ENCODE assay signal across 9 mouse cellular contexts in genomic region chr2:79983222-79983632, GRCm38 (mm10).
DNase-seq lines count a peak whose midpoint lies in the region; ATAC-seq lines count a peak whose summit lies in the region.
"Had no signal": no experiment of that assay in that cellular context is flagged by ENCODE, and none has a peak within 500 bp of the region (broad histone marks: within the 10 kb centered on the region; RNA-seq: fewer than 3 reads in every experiment).

No protein-coding gene starts in this region.

- H3K9me3 ChIP-seq in midbrain, embryonic 15.5 days: no peaks in the 10 kb centered on the region
- H3K9me3 ChIP-seq in midbrain, embryonic 10.5 days (replicated peaks): no peaks in the 10 kb centered on the region
- H3K9me3 ChIP-seq in neural tube, embryonic 15.5 days (replicated peaks): no peaks in the 10 kb centered on the region

- H3K27me3 ChIP-seq in midbrain, embryonic 15.5 days (replicated peaks): no peaks in the 10 kb centered on the region
- no peaks in the 10 kb centered on the region for H3K27me3 ChIP-seq in midbrain, embryonic 10.5 days (ENCODE audit: low read depth, poor library complexity, severe bottlenecking)
- H3K27me3 ChIP-seq in neural tube, embryonic 15.5 days (replicated peaks): no peaks in the 10 kb centered on the region

- no peaks in the 10 kb centered on the region for H3K4me1 ChIP-seq in midbrain, embryonic 15.5 days
- H3K4me1 ChIP-seq in midbrain, embryonic 10.5 days: no peaks in the 10 kb centered on the region
- H3K4me1 ChIP-seq in neural tube, embryonic 15.5 days: 0 out of 2 replicates have a peak, but pooled peaks cover 5% of the 10 kb centered on the region

- H3K9ac ChIP-seq in midbrain, embryonic 15.5 days: no peak overlapping the region
- H3K9ac ChIP-seq in neural tube, embryonic 15.5 days (replicated peaks): no peak overlapping the region

- H3K4me2 ChIP-seq in midbrain, embryonic 15.5 days: no peak overlapping the region
- no peak overlapping the region for H3K4me2 ChIP-seq in neural tube, embryonic 15.5 days

- no peak overlapping the region for H3K4me3 ChIP-seq in midbrain, embryonic 15.5 days
- no peak overlapping the region for H3K4me3 ChIP-seq in midbrain, embryonic 10.5 days
- H3K4me3 ChIP-seq in neural tube, embryonic 15.5 days (replicated peaks): no peak overlapping the region

- intact Hi-C loops in heart, postnatal 36 days (cut with DNase I): loop anchor here (5.0 kb wide), 1 partner anchor 54 kb away; no protein-coding TSS in a partner anchor

- peak; percentile 58 for DNase-seq in adrenal gland, adult 2 months
- DNase-seq in adrenal gland, postnatal 4 days (ENCODE audit: low spot score in 2 of 2): no peak
- DNase-seq in midbrain, embryonic 10.5 days (ENCODE audit: low spot score): no peak
- DNase-seq in heart, postnatal 36 days: peak; percentile 42 to 44
- no peak for DNase-seq in thymus, postnatal 25 days
- DNase-seq in spleen, adult 18-20 months: no peak

- no peak overlapping the region for H3K27ac ChIP-seq in midbrain, embryonic 15.5 days
- no peak overlapping the region for H3K27ac ChIP-seq in midbrain, embryonic 10.5 days (replicated peaks)
- H3K27ac ChIP-seq in neural tube, embryonic 15.5 days (replicated peaks): no peak overlapping the region; the same call in 1 of the 2 replicates

- 56% methylated on average over 9 of the region's 9 CpGs for WGBS in midbrain, embryonic 15.5 days
- WGBS in midbrain, embryonic 10.5 days: 84% methylated on average over 9 of the region's 9 CpGs
- 48% methylated on average over 9 of the region's 9 CpGs for WGBS in neural tube, embryonic 15.5 days

- ATAC-seq in midbrain, embryonic 15.5 days (replicated peaks): 0 out of 2 replicates have a peak, but pooled peaks have one; percentile 37
- peak; percentile 72 for ATAC-seq in neural tube, embryonic 15.5 days (ENCODE audit: low FRiP score)
- ATAC-seq: intestine, postnatal 0 days had no signal

- no peaks in the 10 kb centered on the region for H3K36me3 ChIP-seq in midbrain, embryonic 15.5 days (replicated peaks)
- no peaks in the 10 kb centered on the region for H3K36me3 ChIP-seq in midbrain, embryonic 10.5 days
- no peaks in the 10 kb centered on the region for H3K36me3 ChIP-seq in neural tube, embryonic 15.5 days

Comparison
In these comparisons a context has a peak if more than half of its experiments do, and no peak if none do; other contexts are left out.
1. DNase-seq: peak in adrenal gland, adult 2 months (single experiment) and heart, postnatal 36 days (2 of 2); none in adrenal gland, postnatal 4 days (0 of 2), midbrain, embryonic 10.5 days (single experiment), thymus, postnatal 25 days (single experiment) and spleen, adult 18-20 months (0 of 2).